In genomic region chr14:75235955-75236635, GRCm38 (mm10) we compare ENCODE assay signal across 7 mouse cellular contexts. TPM values are rescaled to one million over a fixed set of nuclear protein-coding genes. Genes with fewer than 3 reads are reported as not detected.
DNase-seq lines count a peak whose midpoint lies in the region; ATAC-seq and TF ChIP-seq lines count a peak whose summit lies in the region.

No protein-coding gene starts in this region.

- peak; percentile 72; the same call in 1 of the 2 replicates for ATAC-seq in embryonic facial prominence, embryonic 14.5 days (ENCODE audit: low read depth)
- no peak for ATAC-seq in CD4-positive, CD25-positive, alpha-beta regulatory T cell, adult 4 months
- ATAC-seq in inflammation-experienced regulatory T-cells, adult 6 months = no peak

- H3K27me3 ChIP-seq in embryonic facial prominence, embryonic 14.5 days (replicated peaks; ENCODE audit: control insufficient read depth, insufficient read depth, low read length) = no peaks in the 10 kb centered on the region
- H3K27me3 ChIP-seq in hindbrain, embryonic 10.5 days (ENCODE audit: insufficient read depth, poor library complexity, severe bottlenecking) = no peaks in the 10 kb centered on the region

- H3K36me3 ChIP-seq in embryonic facial prominence, embryonic 14.5 days (ENCODE audit: control insufficient read depth, insufficient read depth, low read length) = no peaks in the 10 kb centered on the region
- H3K36me3 ChIP-seq in hindbrain, embryonic 10.5 days = no peaks in the 10 kb centered on the region

- no peaks in the 10 kb centered on the region for H3K9me3 ChIP-seq in embryonic facial prominence, embryonic 14.5 days (ENCODE audit: control insufficient read depth, low read length)
- no peaks in the 10 kb centered on the region for H3K9me3 ChIP-seq in hindbrain, embryonic 10.5 days

- TF ChIP-seq CTCF in left cerebral cortex, adult 2 months (IDR thresholded peaks at IDR 0.05) = no peak

- no peaks in the 10 kb centered on the region for H3K4me1 ChIP-seq in embryonic facial prominence, embryonic 14.5 days (ENCODE audit: control insufficient read depth, insufficient read depth, low read length)
- peaks cover 17% of the 10 kb centered on the region; the same call in 1 of the 2 replicates for H3K4me1 ChIP-seq in hindbrain, embryonic 10.5 days (replicated peaks)

- WGBS in embryonic facial prominence, embryonic 14.5 days = 52% methylated on average over 9 of the region's 9 CpGs
- WGBS in hindbrain, embryonic 10.5 days = 40% methylated on average over 9 of the region's 9 CpGs

- intact Hi-C loops in left cerebral cortex, adult 2 months (cut with DNase I) = loop anchor here (5.0 kb wide), 1 partner anchor 46 kb away; the partner anchor contains the start of gene Zc3h13

- no peak overlapping the region for H3K27ac ChIP-seq in embryonic facial prominence, embryonic 14.5 days (replicated peaks; ENCODE audit: low read depth, low read length)
- H3K27ac ChIP-seq in hindbrain, embryonic 10.5 days = no peak overlapping the region
- no peak overlapping the region for H3K27ac ChIP-seq in left cerebral cortex, adult 2 months

- no peak overlapping the region for H3K9ac ChIP-seq in embryonic facial prominence, embryonic 14.5 days (ENCODE audit: low read depth, low read length)

- DNase-seq in embryonic facial prominence, embryonic 14.5 days (ENCODE audit: low spot score) = peak; percentile 61
- DNase-seq in hindbrain, embryonic 10.5 days (ENCODE audit: low spot score) = peak; percentile 31
- peak; percentile 25 to 39 for DNase-seq in left cerebral cortex, adult 2 months (ENCODE audit: extremely low spot score in 1 of 2, low spot score in 2 of 2)
- peak; percentile 72 for DNase-seq in retina, postnatal 1 day
- DNase-seq in adrenal gland, postnatal 14 days = no peak

- no peak overlapping the region for H3K4me2 ChIP-seq in embryonic facial prominence, embryonic 14.5 days (ENCODE audit: low read depth, low read length)

- no peak overlapping the region for H3K4me3 ChIP-seq in embryonic facial prominence, embryonic 14.5 days (ENCODE audit: low read depth, low read length)
- H3K4me3 ChIP-seq in hindbrain, embryonic 10.5 days = peak overlapping the region; percentile 22; the same call in 1 of the 2 replicates
- no peak overlapping the region for H3K4me3 ChIP-seq in left cerebral cortex, adult 2 months

RNA-seq across cellular contexts. Expression of gene Cpb2, which starts 6.0 kb away (rescaled TPM):
- not detected in 2 replicates for polyA plus RNA-seq in embryonic facial prominence, embryonic 14.5 days (2014; fragmentation: Nextera tagmentation; extraction: Ambion mirVana)
- polyA plus RNA-seq in hindbrain, embryonic 10.5 days (2016; fragmentation: Nextera tagmentation; extraction: Ambion mirVana) = not detected in 2 replicates
- not detected for total RNA-seq in left cerebral cortex, adult 2 months (2021)
- polyA plus RNA-seq in CD4-positive, CD25-positive, alpha-beta regulatory T cell, adult 4 months (2017; shearing (Covaris generic)) = not detected
- total RNA-seq in adrenal gland, postnatal 14 days (2021) = 1.4 and 44.6 TPM in 2 replicates
- not detected for polyA plus RNA-seq in inflammation-experienced regulatory T-cells, adult 6 months (2017; shearing (Covaris generic))

RNA-seq across cellular contexts. Expression of gene Zc3h13, which starts 48.1 kb away (rescaled TPM):
- 26.5 and 29.1 TPM in 2 replicates for polyA plus RNA-seq in embryonic facial prominence, embryonic 14.5 days (2014; fragmentation: Nextera tagmentation; extraction: Ambion mirVana)
- polyA plus RNA-seq in hindbrain, embryonic 10.5 days (2016; fragmentation: Nextera tagmentation; extraction: Ambion mirVana) = 32.2 and 36.0 TPM in 2 replicates
- 10 to 100 TPM; 65.5 to 66.9 TPM for total RNA-seq in left cerebral cortex, adult 2 months (2021)
- 10 to 100 TPM; 21.7 to 23.9 TPM for polyA plus RNA-seq in CD4-positive, CD25-positive, alpha-beta regulatory T cell, adult 4 months (2017; shearing (Covaris generic))
- 24.3 and 30.4 TPM in 2 replicates for total RNA-seq in adrenal gland, postnatal 14 days (2021)
- 10 to 100 TPM; 15.5 to 26.0 (median 17.1) TPM for polyA plus RNA-seq in inflammation-experienced regulatory T-cells, adult 6 months (2017; shearing (Covaris generic))
